Mouse (Mus musculus) kidney, adult 2 months (tissue): Measurements from ENCODE around the gene Nfic.

ENCODE experiments used
- CTCF ChIP-seq: fragments of 200-500 bp; conservative IDR thresholded peaks from 2 replicates; pipeline ENCODE4 v1.5.1; 2011; ENCODE audit warnings: low read depth, mild to moderate bottlenecking, control low read depth, low read length, moderate library complexity, mixed read lengths; ENCODE audit not compliant: insufficient read depth, insufficient read length
- POLR2A ChIP-seq: fragments of 200-500 bp; IDR thresholded peaks from one replicate; pipeline ENCODE4 v1.6.1; 2011; ENCODE audit warnings: low read depth, low read length, control low read depth

DNA sequence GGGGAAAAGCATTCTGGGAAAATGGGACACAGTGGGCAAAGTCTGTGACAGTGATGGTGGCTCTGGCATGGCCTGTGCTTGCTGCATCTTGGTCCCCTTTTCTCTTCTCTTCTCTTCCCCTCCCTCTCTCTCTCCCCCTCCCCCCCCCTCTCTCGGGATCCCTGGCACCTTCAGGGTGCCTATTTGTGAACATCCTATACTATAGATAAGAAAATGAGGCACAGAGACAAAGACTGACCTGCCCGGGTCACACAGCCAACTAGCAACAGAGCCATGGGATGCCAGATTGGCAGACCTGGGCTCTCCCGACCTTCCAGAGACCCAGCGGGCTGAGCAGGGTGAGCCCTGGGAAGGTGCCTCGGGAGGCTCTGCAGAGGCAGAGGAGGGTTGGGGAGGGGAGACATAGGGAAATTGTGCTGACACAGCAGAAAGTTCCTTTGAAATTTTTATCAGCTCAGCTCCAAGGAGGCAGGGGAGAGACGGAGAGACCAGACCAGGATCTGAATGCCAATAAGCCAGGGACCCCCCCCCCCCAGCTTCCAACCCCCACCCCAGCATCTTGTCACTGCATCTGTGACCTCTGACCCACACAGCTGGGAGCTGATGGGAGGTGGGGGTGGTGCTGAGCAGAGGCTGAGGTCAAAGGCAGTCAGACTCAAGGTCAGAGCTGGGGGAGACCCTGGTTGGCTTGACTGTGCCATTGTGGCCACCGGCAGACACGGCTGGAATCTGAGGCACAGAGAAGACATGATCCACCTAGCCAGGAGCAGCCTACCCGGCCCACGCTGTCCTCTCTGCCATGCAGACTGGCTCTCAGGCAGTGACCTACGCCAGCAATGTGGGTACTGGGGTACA, 37.0 kb downstream of the Nfic start:
- no peak for TF ChIP-seq CTCF
- TF ChIP-seq POLR2A: no peak
